Mouse (Mus musculus) embryonic facial prominence, embryonic 11.5 days (tissue): ENCODE data around the gene Tcea2. TPM values are rescaled to one million over a fixed set of nuclear protein-coding genes. Genes with fewer than 3 reads are reported as not detected.

Experiments used
- ATAC-seq: fragments of 200-750 bp; cut with Nextera tagmentation; replicated peaks from 2 replicates; pipeline ENCODE4 v1.8.0; 2017; ENCODE audit warnings: low read depth; ENCODE audit not compliant: insufficient number of reproducible peaks, low FRiP score, low TSS enrichment
- DNase-seq: peaks from one replicate; pipeline ENCODE4 v3.0.0-alpha.2; 2015; ENCODE audit warnings: low spot score
- H3K27ac ChIP-seq: fragments of 300-500 bp; sonication (generic); replicated peaks from 2 replicates; pipeline ENCODE4 v1.5.1; 2014; ENCODE audit warnings: mild to moderate bottlenecking, low read depth, low read length, control low read depth
- H3K27me3 ChIP-seq: fragments of 300-500 bp; sonication (generic); 2 replicates; pipeline ENCODE4 v1.6.1; 2014; ENCODE audit warnings: mild to moderate bottlenecking, low read length, moderate library complexity, mixed read lengths; ENCODE audit not compliant: control insufficient read depth, insufficient read depth
- H3K36me3 ChIP-seq: fragments of 300-500 bp; sonication (generic); replicated peaks from 2 replicates; pipeline ENCODE4 v1.6.1; 2014; ENCODE audit warnings: low read depth, mild to moderate bottlenecking, low read length, moderate library complexity, mixed read lengths; ENCODE audit not compliant: control insufficient read depth, insufficient read depth
- H3K4me1 ChIP-seq: fragments of 300-500 bp; sonication (generic); 2 replicates; pipeline ENCODE4 v1.6.1; 2014; ENCODE audit warnings: low read length, mixed read lengths; ENCODE audit not compliant: control insufficient read depth, insufficient read depth
- H3K4me2 ChIP-seq: fragments of 300-500 bp; sonication (generic); 2 replicates; pipeline ENCODE4 v1.6.1; 2014; ENCODE audit warnings: low read depth, mild to moderate bottlenecking, control low read depth, low read length, moderate library complexity
- H3K4me3 ChIP-seq: fragments of 300-500 bp; sonication (generic); 2 replicates; pipeline ENCODE4 v1.5.1; 2014; ENCODE audit warnings: low read depth, low read length, control low read depth
- H3K9ac ChIP-seq: fragments of 300-500 bp; sonication (generic); replicated peaks from 2 replicates; pipeline ENCODE4 v1.6.1; 2014; ENCODE audit warnings: mild to moderate bottlenecking, control low read depth, low read length
- H3K9me3 ChIP-seq: fragments of 300-500 bp; sonication (generic); replicated peaks from 2 replicates; pipeline ENCODE4 v1.6.1; 2016; ENCODE audit warnings: mild to moderate bottlenecking, low read length, inconsistent platforms, mixed read lengths; ENCODE audit not compliant: control insufficient read depth
- WGBS: fragments of 180-500 bp; shearing (Covaris S2); extraction: QIAGEN DNeasy Blood & Tissue Kit; methylation state at CpG from one replicate; pipeline ENCODE4 v1.1.7; 2014; 5-methylcytosine and 5-hydroxymethylcytosine counted together
- polyA plus RNA-seq: library from polyadenylated mRNA; unstranded; fragments of >200 nt; fragmentation: Nextera tagmentation; extraction: Ambion mirVana; gene quantifications from 2 replicates; pipeline ENCODE4 v1.2.1, GENCODE M21; 2014

Tcea2 gene
- polyA plus RNA-seq, 1 experiment from 2014 or later: 21.8 TPM

DNA sequence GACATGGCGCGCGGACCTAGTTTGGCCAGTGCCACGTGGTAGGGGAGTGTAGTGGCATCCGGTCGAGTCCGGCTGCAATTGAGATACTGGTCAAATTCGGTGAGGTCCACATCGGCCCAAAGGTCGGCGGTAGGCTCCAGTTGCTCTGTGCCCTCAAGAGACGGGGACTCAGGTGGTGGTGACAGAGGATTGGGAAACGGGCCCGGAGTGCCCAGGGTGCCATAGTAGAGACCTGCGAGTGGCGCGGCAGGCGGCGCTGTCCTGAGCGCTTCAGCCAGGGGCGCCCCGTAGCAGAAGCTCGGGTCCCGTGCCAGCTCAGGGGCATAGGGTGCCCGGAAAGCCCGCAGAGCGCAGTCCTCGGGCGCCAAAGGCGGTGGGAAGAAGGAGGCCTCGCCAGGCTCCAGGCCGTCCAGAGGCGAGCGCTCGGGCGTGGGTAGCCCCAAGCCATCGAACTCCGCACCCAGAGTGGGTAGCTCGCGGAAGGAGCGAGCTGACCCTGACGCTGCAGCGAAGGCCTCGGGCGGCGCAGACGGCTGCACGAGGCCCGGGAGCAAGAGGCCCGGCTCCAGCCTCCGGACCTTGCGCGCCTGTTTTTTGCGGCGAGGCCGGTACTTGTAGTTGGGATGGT, 9.7 kb upstream of the Tcea2 start:
- Histone ChIP-seq H3K4me1 (peaks cover 2% of the 10 kb centered on the region; the same call in 1 of the 2 replicates), H3K4me3 (peak overlapping the region; percentile 41), H3K36me3 (no peaks in the 10 kb centered on the region), H3K27ac (no peak overlapping the region), H3K9me3 (no peaks in the 10 kb centered on the region), H3K9ac (peak overlapping the region; percentile 37), H3K4me2 (peak overlapping the region; percentile 81), H3K27me3 (peaks cover 42% of the 10 kb centered on the region)
- DNase-seq: no peak
- no peak for ATAC-seq
- 3% methylated on average over 55 of the region's 56 CpGs for WGBS

DNA sequence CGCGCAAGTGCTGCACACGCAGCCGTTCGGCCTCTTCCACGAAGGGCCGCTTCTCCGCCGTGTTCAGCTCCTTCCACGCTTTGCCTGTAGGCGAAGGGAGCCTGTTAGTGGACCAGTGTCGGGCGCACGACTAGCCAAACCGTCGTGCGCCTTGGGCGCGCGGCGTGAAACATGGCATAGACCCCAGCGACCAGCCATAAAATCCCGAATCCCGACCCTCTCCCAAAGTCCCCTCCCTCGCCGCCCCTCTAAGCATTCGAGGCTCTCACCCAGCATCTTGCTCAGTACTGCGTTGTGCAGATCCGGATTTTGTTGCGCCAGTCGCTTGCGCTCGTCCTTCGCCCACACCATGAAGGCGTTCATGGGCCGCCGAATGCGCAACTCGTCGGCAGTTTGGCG, 9.2 kb upstream of the Tcea2 start:
- DNase-seq: no peak
- Histone ChIP-seq H3K4me3 (peak overlapping the region; percentile 41), H3K27ac (no peak overlapping the region), H3K4me1 (peaks cover 2% of the 10 kb centered on the region; the same call in 1 of the 2 replicates), H3K4me2 (peak overlapping the region; percentile 81), H3K36me3 (no peaks in the 10 kb centered on the region), H3K9me3 (no peaks in the 10 kb centered on the region), H3K9ac (peak overlapping the region; percentile 37), H3K27me3 (peaks cover 42% of the 10 kb centered on the region)
- no peak for ATAC-seq
- 1% methylated on average over 41 of the region's 41 CpGs for WGBS

DNA sequence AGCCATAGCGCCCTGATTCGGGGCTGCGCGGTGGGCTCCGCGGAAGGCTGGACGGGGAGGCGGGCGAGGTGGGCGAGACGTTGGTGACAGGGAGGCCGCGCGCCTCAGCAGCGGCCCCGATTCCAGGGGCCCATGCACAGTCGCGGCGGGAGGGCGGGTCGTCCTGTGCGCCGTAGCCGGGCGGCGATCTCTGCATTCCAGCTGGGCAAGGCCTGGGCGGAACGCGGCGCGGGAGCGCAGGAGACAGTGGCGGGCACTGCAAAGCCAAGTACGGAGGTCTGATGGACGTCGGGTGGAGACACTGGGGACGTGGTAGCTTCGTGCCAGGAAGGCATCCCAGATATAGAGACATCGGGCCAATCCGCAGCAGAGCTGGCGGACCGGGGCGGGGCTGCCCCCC, 8.8 kb upstream of the Tcea2 start, which contains the start of gene Sox18:
Gene Sox18 (minus strand): TSS at position 315 of the 400 bp plus-strand sequence.
- peak within 1 kb of the TSS; percentile 81 for H3K4me2 ChIP-seq
- 1% methylated on average over 37 of the region's 43 CpGs for WGBS
- no peaks in the 10 kb centered on the region for H3K36me3 ChIP-seq
- H3K27me3 ChIP-seq: peaks cover 42% of the 10 kb centered on the region
- H3K9me3 ChIP-seq: no peaks in the 10 kb centered on the region
- H3K27ac ChIP-seq: no peak within 1 kb of the TSS; the same call in 1 of the 2 replicates
- DNase-seq: peak; percentile 45
- peak within 1 kb of the TSS; percentile 37 for H3K9ac ChIP-seq
- H3K4me3 ChIP-seq: peak within 1 kb of the TSS; percentile 41
- no peak for ATAC-seq
- H3K4me1 ChIP-seq: peaks cover 2% of the 10 kb centered on the region; the same call in 1 of the 2 replicates

DNA sequence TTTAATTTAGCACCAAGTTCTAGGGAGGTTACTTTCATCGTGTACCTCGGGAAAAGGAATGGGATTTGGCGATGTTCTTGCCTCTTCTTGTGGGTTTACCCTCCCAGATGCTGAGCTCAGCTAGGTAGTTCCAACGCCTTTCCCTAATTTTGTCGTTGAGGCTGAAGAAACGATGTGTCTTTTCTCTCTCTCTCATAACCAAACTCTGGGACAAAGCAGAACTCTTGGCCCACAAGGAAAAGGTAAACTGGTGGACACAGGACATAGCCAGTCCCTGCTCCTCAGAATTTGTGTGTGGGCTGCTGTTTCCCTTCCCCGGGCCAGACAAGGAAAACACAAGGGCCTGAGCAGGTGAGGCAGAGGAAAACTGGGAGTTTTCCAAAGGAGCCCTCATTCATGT, 8.1 kb upstream of the Tcea2 start:
- no peak overlapping the region for H3K27ac ChIP-seq
- H3K4me1 ChIP-seq: peaks cover 2% of the 10 kb centered on the region; the same call in 1 of the 2 replicates
- no peaks in the 10 kb centered on the region for H3K9me3 ChIP-seq
- no peaks in the 10 kb centered on the region for H3K36me3 ChIP-seq
- H3K4me2 ChIP-seq: peak overlapping the region; percentile 81; the same call in 1 of the 2 replicates
- H3K9ac ChIP-seq: no peak overlapping the region; the same call in 1 of the 2 replicates
- H3K4me3 ChIP-seq: no peak overlapping the region
- no peak for DNase-seq
- no peak for ATAC-seq
- peaks cover 42% of the 10 kb centered on the region for H3K27me3 ChIP-seq
- WGBS: 22% methylated on average over 7 of the region's 7 CpGs

- Histone ChIP-seq H3K4me3 (no peak overlapping the region), H3K4me2 (no peak overlapping the region), H3K4me1 (peaks cover 2% of the 10 kb centered on the region; the same call in 1 of the 2 replicates), H3K27me3 (peaks cover 38% of the 10 kb centered on the region), H3K27ac (no peak overlapping the region), H3K9me3 (no peaks in the 10 kb centered on the region), H3K36me3 (no peaks in the 10 kb centered on the region), H3K9ac (no peak overlapping the region)
- WGBS: 56% methylated on average over 1 of the region's 1 CpGs
- DNase-seq (no peak), ATAC-seq (no peak)
Observed at GRCm38 (mm10) chr2:181673501-181673900, 6.6 kb upstream of the Tcea2 start.

DNA sequence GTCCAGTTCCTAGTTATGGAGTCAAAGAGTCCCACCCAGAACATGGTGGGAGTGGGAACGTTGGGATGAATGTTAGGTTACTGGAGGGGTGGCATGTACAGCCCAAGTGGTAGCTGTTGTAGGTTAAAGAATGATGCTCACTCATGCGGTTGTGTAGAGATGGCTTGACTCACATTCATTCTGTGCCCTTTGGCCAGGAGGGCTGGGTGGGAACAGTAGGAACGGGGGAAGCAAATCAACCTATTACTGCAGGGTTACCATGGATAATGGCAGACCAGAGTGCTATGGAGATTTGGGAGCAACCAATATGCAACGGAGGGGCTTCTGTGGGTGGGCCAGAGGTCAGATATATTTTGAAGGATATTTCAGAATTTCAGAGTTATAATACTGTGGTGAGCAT, 5.2 kb upstream of the Tcea2 start:
- WGBS: 83% methylated on average over 4 of the region's 4 CpGs
- peaks cover 2% of the 10 kb centered on the region; the same call in 1 of the 2 replicates for H3K4me1 ChIP-seq

GRCm38 (mm10) chr2:181675454-181675853, 4.7 kb upstream of the Tcea2 start:
- H3K4me2 ChIP-seq: peak overlapping the region; percentile 38
- peak overlapping the region; percentile 51 for H3K9ac ChIP-seq
- peaks cover 23% of the 10 kb centered on the region for H3K27me3 ChIP-seq
- DNase-seq (peak; percentile 64), ATAC-seq (no peak)
- no peaks in the 10 kb centered on the region for H3K36me3 ChIP-seq
- H3K4me1 ChIP-seq: peaks cover 2% of the 10 kb centered on the region; the same call in 1 of the 2 replicates
- H3K4me3 ChIP-seq: no peak overlapping the region
- no peak overlapping the region for H3K27ac ChIP-seq
- 4% methylated on average over 14 of the region's 14 CpGs for WGBS
- H3K9me3 ChIP-seq: no peaks in the 10 kb centered on the region

More for the DNA sequence above, 5.2 kb upstream of the Tcea2 start:
- Histone ChIP-seq H3K27ac (no peak overlapping the region), H3K9me3 (no peaks in the 10 kb centered on the region), H3K4me3 (no peak overlapping the region), H3K27me3 (peaks cover 28% of the 10 kb centered on the region), H3K36me3 (no peaks in the 10 kb centered on the region), H3K9ac (no peak overlapping the region), H3K4me2 (no peak overlapping the region)
- DNase-seq: no peak
- ATAC-seq: no peak

DNA sequence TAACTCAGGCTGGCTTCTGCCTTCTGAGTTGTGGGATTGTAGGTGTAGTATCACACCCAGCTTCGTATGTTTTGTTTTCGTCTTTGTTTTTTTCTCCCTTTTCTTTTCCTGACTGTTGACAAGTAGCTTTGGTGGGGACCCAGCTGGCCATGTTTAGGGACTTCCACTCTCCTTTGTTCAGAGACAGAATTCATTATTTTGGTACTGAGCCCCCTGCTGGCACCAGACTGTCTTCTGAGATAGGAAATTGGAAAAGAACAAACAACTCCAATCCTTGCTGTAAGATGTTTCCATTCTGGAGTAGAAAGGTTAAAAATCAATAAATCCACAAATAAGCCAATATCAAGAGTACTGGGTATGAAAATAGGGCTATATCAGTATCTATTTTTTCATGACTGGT, 3.7 kb upstream of the Tcea2 start:
- WGBS: 51% methylated on average over 2 of the region's 2 CpGs
- Histone ChIP-seq H3K9ac (no peak overlapping the region), H3K27me3 (peaks cover 14% of the 10 kb centered on the region), H3K4me1 (no peaks in the 10 kb centered on the region; the same call in 1 of the 2 replicates), H3K9me3 (no peaks in the 10 kb centered on the region), H3K4me3 (no peak overlapping the region), H3K36me3 (no peaks in the 10 kb centered on the region), H3K27ac (no peak overlapping the region), H3K4me2 (no peak overlapping the region)
- DNase-seq: peak; percentile 57
- ATAC-seq: no peak
